Mouse (Mus musculus) T-cell, adult 2 months (primary cell): ENCODE measurements around the gene Sdf2.

Source experiments
- DNase-seq: peaks from one replicate; pipeline ENCODE4 v3.0.0; 2022; ENCODE audit warnings: low spot score

Gene Sdf2

DNA sequence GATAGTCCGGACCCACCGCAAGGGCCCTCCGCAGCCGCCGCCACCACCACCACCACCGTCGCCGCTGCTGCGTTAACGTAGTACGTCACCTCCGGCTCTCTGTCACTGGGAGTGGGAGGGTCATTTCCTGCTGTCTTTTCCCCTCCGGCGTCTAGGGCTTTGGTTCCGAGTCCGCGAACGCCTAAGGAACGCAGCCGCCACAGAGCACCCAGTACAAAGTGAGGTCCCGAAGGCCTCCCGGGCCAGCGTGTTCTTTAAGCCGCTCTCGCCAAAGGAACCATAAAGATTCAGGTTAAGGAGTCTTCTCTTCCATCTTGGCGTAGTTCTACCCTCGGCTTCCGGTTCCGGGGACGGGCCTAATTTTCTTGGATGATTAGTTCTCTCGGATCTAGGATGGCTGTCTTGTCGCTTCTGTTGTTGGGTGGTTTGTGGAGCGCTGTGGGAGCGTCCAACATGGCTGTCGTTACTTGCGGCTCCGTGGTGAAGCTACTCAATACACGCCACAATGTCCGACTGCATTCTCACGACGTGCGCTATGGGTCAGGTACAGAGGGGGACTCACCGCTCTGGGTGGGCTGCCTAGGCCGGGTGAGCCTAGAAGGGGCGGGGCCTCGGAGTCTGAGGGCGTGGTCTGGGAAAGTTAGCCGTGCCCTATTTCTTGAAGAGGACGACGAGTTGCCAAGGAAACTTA lies at the start of gene Sdf2, which contains the start of gene Supt6:
Gene Sdf2, plus strand, starts transcription at position 120 of the 691 bp plus-strand sequence.
Gene Supt6, minus strand, starts transcription at position 361 of the 691 bp plus-strand sequence.
- peak; percentile 89 for DNase-seq

DNA sequence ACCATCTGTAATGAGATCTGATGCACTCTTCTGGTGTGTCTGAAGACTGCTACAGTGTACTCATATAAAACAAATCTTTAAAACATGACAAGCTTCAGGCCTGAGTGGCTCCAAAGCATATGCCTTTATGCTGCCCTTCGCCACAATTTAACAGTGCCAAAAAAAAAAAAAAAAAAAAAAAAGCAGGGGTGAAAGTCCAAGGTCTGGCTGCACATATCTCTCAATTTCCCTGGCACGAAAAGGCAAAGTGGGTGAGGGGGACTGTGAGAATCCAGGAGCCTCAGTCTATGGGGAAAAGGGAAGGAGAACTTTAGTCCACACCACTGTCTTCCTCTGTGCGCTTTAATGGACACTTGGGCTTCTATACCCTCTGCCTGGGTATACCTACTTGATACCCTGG lies 43.2 kb upstream of the Sdf2 start:
- no peak for DNase-seq

DNA sequence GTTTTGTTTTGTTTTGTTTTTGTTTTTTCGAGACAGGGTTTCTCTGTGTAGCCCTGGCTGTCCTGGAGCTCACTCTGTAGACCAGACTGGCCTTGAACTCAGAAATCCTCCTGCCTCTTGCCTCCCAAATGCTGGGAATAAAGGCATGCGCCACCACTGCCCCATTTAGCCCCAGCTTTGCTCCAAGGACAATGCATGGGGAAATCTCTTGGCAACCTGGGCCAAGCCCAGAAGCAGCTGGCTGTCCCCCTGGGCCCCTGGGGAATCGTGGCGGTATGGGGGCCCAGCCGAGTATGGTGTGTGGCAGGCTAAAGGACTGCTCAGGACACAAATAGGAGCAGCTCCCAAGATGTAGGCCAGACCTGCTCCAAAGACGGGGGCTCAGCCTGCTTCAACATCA lies 41.3 kb upstream of the Sdf2 start:
- no peak for DNase-seq

DNA sequence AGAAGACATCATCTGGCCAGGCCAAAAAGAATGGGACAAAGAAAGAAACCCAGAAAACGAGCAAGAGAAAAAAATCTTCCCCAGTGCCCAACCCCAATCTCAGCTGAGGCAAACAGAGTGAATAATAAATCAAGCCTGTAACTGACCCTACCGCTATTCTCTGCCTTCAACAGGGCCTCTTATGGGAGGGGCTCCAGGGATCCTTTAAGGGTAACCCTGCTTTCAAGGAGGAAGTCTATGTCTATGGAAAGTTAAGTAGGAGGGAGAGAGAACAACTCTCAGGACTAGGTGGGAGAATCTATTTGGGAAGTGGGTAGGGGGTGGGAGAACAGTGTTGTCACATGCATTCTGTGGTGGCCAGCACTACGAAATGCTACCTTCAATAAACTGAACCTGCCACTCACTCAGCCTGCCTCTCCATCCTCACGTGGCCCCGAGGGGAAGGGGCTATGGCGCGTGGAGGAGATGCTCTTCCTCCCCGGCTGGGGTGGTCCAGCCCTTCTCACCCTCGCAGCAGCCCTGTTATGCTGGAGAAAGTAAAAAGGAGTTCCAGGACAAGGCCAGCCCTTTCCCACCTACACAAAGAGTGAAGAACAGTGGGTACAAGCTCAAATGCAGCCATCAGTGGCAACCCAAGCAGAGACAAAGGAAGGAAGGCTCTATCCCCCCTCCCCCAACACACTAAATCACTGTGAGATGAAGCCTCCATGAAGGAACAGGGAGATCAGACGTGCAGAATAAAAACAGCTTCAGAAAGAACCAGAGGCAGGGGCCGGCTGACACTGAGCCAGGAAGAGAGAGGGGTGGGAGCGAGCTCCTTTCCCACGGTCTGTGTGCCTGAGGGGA lies 40.0 kb upstream of the Sdf2 start:
- DNase-seq: no peak

DNA sequence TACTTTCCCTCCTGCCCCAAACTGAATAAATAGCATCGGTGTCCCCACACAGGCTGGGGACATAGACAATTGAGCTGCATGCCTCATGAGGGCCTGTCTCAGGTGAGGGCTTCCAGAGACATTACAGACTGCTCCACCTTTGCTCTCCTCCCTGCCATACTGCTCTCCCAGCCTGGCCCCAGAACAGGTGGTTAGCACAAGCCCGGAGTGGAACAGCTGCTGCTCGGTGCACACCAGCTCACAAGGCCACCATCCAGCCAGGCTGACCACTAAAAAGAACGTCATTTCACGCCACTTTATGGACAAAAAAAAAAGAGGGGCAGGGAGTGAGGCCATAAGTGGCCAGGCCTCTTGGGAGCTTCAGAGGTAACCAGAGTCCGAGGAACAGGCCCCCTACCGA lies 38.4 kb upstream of the Sdf2 start:
- DNase-seq: no peak

DNA sequence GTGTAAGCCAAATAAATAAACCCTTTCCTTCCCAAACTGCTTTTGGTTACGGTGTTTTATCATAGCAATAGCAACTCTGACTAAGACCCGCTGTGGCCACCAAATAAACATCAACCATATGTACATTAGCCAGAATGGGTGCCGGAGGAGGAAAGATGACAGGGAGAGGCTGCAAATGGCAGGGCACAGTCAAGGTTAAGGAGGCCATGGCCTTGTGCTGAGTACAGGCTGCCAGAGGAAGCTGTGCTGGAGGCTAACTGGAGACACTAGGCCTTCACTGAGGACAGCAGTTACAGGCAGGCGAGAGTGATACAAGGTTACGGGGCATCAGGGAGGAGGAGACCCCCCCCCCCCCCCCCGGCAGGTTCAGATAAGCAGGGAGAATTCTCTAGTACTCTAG lies 35.7 kb upstream of the Sdf2 start:
- no peak for DNase-seq

DNA sequence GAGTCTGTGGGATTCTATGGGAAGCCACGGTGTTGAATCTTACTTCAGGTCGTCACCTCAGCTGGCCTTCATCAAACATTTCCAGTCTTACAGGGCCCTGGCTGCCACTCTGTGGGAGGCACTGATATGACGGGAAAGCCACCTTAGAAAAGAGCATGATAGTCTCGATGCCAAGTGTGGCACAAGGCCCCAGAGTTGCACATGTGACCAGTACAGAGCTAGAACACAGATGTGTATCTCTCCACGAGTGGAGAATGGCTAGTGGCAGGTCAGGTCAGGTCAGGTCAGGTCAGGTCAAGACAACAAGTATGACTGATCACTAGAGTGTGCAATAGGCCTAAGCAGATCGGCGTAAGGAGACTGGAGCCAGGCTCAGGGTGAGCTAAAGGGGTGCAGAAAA lies 34.9 kb upstream of the Sdf2 start:
- DNase-seq: no peak

DNA sequence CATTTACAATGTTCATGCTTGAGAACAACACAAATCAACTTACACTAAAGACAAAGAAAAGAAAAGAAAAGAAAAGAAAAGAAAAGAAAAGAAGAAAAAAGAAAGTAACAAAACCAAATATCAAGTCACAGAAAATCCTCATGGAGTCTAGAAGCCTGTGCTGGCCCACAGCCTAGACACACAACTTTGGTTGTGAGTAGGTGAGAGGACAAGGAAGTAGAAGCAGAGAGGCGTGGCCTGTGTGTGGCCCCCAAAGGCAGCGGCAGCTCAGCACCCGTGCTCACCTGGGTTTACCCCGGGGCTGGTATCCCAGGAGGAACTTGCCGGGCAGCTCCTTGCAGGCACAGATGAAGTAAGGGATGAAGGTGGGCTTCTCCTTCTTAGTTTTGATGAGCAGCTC lies 34.0 kb upstream of the Sdf2 start:
- no peak for DNase-seq

DNA sequence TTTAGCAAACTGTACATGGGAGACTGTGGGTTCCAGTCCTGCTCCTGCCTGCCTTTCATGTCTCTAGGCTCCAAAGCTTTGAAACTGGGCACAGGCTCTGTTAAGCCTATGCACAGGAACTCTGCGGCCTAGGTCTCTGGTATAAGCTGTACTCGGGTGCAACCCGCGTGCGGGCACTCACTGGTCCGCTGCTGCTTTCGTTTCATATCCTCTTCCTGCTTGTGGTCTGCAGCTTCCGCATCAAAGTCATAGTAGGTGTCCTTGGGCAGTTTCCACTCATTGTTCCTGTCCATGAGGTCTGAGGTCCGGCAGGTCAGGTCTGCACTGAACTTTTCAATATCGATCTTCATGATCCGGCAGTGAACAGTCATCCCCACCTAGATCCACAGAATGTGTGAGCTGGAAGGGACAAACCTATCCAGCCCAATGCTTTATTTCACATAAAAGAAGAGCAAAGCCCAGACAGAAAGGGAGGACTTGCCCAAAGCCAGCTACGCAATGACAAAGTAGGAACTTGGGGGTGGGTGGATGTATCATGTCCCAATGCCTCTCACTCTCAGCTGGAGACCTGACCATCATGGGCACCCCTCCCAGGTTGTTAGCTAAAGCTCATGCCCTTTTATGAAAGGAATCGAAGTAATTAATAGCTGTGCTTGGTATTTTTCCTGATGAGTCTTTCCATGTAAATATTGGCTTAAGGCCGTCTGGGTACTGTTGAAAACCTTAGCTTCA lies 32.3 kb upstream of the Sdf2 start:
- DNase-seq: peak; percentile 34

DNA sequence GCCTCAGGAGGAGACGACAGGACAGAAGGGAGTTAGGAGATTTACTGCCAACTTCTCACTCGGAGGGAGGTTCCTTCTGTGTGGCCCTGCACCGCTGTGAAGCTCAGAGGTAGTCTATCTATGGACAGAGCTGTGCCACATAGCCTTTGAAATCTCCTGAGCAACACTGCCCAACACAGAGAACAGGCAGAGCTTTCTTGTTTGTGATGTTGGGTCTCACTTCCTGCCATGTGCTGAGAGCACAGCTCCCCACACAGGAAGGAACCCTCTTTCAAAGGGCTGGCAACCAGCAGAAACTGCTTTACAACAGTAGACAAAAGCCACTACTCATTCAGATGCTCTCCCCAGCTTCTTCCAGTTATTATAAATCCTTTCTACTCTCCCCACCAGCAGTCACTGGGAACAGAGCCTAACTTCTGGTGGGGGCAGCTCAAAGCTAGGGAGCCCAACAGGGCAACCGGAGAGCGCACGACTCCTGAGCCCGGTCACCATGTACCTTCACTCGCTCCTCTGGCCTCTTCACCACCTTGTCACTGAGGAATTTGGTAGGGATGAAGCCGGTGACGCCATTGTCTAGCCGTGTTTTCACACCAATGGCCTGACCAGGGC lies 29.7 kb upstream of the Sdf2 start:
- DNase-seq: peak; percentile 57

DNA sequence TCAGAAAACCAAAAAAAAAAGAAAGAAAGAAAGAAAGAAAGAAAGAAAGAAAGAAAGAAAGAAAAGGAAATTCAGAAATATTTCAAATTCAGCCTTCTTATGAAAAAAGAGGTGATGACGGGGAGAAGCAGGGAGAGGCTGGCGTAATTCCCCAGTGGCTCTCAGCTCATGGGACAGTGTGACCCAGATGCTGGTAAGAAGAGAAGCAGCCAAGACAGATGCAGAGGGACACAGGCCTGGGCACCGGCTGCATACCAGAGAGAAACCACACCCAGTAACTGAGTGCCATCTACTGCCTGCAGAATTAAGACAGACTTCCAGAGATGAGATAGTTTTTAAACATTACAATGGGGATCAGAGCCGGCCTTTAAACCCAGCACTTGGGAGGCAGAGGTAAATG lies 22.0 kb upstream of the Sdf2 start:
- DNase-seq: no peak

DNA sequence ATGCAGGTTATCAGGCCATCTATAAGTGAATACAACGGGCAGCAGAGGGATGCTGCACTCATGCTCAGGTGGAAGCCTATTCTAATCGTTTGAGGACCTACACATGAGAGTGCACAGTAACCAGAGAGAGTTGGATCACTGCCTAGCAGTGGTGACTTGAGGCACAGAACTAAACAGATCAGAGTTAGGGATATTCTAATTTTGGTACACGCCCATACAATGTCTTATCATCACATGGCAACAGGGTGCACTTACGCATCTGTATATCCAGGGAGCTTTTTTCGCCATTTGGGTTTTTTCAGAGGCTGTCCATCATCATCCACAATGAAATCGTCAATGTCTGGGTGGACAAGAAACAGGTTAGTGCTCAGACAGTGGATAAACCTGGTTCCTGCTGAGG lies 14.0 kb upstream of the Sdf2 start:
- no peak for DNase-seq

DNA sequence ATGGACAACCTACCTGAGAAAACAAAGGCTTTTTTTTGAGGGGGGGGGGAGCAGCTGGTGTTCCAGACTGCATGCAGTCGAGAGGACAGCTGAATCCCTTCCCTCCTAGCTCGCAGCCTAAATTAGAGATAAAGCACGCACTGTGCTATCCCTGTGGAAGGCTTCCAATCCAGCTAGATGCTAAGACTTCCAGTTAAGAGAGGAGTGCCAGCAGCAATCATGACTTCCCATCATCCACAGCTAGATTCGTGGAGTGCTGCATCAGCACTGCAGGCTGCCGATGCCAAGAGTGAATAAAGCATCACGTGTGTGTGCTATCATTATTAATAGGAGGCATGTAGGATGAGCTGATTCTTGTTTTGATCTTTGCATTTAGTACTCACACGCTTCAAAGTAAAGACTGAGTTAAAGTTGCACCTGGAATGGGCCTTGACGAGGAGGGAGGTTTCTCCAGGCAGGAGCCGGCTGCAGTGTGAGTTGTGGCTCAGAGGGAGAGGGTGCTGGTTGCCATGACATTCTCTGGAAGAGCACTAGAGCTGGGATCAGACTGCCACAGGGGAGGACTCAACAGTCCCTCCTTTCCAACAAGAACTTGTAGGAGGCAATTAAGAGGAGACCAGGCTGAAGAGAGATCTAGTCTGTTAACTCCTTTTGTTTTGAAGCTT lies 5.2 kb upstream of the Sdf2 start:
- DNase-seq: no peak

DNA sequence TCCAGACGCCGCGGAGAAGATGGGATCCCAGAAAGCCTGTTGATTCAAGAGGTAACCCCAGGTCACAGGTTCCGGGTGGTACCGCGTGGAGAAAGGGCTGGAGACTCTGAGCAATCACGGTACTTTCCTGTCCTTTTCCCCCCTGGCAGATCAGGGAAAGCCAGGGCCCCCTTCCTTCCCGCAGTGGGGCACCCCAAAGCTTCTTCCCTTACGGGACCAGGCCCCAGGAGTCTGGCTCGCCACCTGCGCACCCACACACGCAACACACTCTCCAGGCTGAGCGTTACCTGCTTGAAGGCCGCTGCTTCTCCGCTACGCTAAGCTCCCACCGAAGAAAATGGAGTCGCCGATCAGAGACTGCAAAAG lies 302 bp upstream of the Sdf2 start:
- no peak for DNase-seq

DNA sequence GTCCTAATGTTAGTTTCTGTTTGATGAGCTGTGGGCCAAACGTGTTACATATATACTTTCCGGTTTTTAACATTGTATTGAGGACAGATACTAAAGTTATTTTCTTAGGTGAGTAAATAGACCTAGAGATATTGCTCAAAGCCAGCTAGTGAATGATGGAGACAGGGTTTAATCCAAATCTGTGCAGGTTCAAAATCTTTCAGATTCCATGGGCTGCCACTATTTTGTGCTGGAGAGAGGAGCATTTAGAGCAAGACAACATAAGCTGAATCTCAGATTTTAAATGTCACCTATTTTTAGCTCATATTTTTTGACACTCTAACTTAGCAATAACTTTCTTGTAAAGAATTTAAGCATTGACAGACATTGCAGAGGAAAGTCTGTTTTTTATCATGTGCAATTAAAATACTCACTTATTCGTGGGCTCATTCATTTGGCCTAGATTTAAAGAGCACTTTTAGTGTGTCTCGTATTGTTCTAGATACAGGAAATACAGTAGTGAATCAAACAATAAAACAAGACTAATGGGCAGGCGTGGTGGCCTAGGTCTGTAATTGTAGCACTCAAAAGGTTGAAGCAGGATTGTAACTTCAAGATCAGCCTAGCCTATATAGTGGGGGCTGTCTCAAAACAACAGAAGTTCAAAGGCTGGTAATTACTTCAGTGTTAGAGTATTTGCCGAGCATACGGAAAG lies 919 bp downstream of the Sdf2 start:
- DNase-seq: no peak

DNA sequence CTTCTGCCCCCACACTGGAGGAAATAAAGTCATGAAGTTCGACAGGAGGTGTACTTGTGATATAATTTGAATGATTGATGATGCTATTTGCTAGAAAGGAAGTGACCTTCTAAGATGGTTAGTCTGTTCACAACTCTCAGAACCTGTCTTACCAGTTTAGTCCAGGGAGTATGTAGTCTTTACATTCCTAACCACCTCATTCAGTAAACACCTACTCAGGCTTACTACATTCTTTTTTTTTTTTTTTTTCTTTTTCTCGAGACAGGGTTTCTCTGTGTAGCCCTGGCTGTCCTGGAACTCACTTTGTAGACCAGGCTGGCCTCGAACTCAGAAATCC lies 1.4 kb downstream of the Sdf2 start:
- no peak for DNase-seq

DNA sequence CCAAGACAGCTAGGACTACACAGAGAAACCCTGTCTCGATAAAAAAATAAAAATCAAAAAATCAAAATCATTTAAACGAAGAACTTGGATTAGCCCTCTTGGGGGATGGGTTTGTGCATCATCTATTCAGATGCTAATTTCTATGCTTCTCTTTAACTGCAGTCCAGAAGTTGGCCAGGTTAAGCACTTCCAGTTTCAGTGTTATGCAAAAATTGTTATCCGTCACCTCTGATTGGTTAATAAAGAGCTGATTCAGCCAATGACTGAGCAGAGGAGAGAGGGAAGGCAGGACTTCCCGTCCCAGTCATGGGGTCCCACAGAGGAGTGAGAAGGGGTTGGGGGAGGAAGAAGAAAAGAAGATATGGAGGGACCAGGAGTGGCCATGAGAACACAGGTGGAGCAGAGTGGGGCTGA lies 2.2 kb downstream of the Sdf2 start:
- no peak for DNase-seq

DNA sequence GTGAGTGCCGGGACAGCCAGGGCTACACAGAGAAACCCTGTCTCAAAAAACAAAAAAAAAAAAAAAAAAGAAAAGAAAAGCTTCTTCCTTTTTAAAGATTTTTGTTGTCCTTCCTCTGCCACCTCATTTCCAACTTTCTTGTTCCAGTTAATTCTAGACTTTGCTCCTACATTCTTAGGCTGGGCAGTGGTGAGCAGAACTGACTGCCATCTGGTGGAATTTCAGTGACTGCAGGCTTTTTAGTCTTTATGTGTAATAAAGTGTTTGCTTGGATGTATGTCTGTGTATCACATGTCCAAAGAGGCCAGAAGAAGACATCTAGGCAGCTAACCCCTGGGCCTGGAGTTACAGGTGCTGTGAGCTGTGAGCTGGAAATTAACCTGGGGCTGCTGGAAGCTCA lies 11.1 kb downstream of the Sdf2 start:
- DNase-seq: no peak

DNA sequence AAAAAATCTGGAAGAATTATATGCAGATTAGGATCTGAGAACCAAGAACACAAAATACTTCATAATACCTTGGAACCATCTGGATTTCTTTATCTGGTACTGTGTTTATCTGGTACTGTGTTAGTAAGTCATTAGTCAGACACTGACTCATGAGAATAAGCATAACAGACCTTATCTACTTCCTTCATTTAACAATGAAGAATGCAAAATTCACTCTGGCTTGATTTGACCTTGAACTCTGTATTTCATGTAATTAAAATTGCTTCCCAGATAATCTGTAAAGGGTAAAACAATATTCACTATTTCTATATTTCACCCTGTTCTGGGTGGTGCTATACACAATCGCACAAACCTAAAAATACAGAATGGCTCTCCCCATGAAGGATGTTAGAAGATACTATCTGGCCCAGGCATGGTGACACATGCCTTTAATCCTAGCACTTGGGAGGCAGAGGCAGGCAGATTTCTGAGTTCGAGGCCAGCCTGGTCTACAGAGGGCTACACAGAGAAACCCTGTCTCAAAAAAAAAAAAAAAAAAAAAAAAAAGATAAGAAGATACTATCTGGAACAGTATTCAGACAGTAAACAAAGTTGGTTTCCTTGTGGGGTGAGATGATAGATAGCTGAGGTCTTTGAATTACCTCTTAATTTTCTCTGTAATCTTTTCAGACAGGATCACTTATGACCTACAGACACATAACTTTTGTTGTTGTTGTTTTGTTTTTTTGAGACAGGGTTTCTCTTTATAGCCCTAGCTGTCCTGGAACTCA lies 15.1 kb downstream of the Sdf2 start:
- no peak for DNase-seq
